Mouse (Mus musculus): ENCODE results near the gene Car2. TPM values are rescaled to one million over a fixed set of nuclear protein-coding genes. Genes with fewer than 3 reads are reported as not detected.

Gene Car2
- polyA plus RNA-seq, 1 experiment from 2014 or later = 57.9 TPM

- Histone ChIP-seq H3K36me3 (no peaks in the 10 kb centered on the region), H3K4me1 (peaks cover 5% of the 10 kb centered on the region; the same call in 1 of the 2 replicates), H3K27me3 (no peaks in the 10 kb centered on the region), H3K4me2 (replicated peaks) (no peak overlapping the region), H3K27ac (replicated peaks) (no peak overlapping the region), H3K9me3 (no peaks in the 10 kb centered on the region), H3K4me3 (no peak overlapping the region), H3K9ac (replicated peaks) (no peak overlapping the region)
- WGBS = 94% methylated on average over 3 of the region's 3 CpGs
- no peak for ATAC-seq (ENCODE audit: low FRiP score, low read depth)
These were observed 17.3 kb downstream of the Car2 start for GRCm38 (mm10) chr3:14903380-14903779.

GRCm38 (mm10) chr3:14904165-14904564 lies 18.1 kb downstream of the Car2 start:
- H3K36me3 ChIP-seq = no peaks in the 10 kb centered on the region
- no peak overlapping the region for H3K27ac ChIP-seq (replicated peaks)
- H3K4me1 ChIP-seq = peaks cover 5% of the 10 kb centered on the region; the same call in 1 of the 2 replicates
- no peak for ATAC-seq (ENCODE audit: low FRiP score, low read depth)
- no peaks in the 10 kb centered on the region for H3K9me3 ChIP-seq
- H3K4me2 ChIP-seq (replicated peaks) = no peak overlapping the region
- 89% methylated on average over 3 of the region's 3 CpGs for WGBS
- no peak overlapping the region for H3K4me3 ChIP-seq
- no peaks in the 10 kb centered on the region for H3K27me3 ChIP-seq
- H3K9ac ChIP-seq (replicated peaks) = no peak overlapping the region

GRCm38 (mm10) chr3:14907271-14907670 lies 21.2 kb downstream of the Car2 start:
- no peak for ATAC-seq (ENCODE audit: low FRiP score, low read depth)
- no peak overlapping the region for H3K4me3 ChIP-seq
- H3K4me2 ChIP-seq (replicated peaks) = no peak overlapping the region
- no peak overlapping the region for H3K9ac ChIP-seq (replicated peaks)
- WGBS = 29% methylated on average over 1 of the region's 1 CpGs
- H3K27me3 ChIP-seq = no peaks in the 10 kb centered on the region
- no peaks in the 10 kb centered on the region for H3K9me3 ChIP-seq
- H3K27ac ChIP-seq (replicated peaks) = no peak overlapping the region
- no peaks in the 10 kb centered on the region for H3K36me3 ChIP-seq
- H3K4me1 ChIP-seq = no peaks in the 10 kb centered on the region

- no peaks in the 10 kb centered on the region for H3K36me3 ChIP-seq
- H3K4me1 ChIP-seq = no peaks in the 10 kb centered on the region
- no peaks in the 10 kb centered on the region for H3K27me3 ChIP-seq
- 91% methylated on average over 4 of the region's 4 CpGs for WGBS
- no peak for ATAC-seq (ENCODE audit: low FRiP score, low read depth)
- H3K4me2 ChIP-seq (replicated peaks) = no peak overlapping the region
- H3K9me3 ChIP-seq = no peaks in the 10 kb centered on the region
- no peak overlapping the region for H3K27ac ChIP-seq (replicated peaks)
- no peak overlapping the region for H3K9ac ChIP-seq (replicated peaks)
- H3K4me3 ChIP-seq = no peak overlapping the region
These were observed 26.0 kb downstream of the Car2 start for GRCm38 (mm10) chr3:14911992-14912582.

- ATAC-seq (ENCODE audit: low FRiP score, low read depth) = no peak
- WGBS = 92% methylated on average over 4 of the region's 4 CpGs
These were observed 27.7 kb downstream of the Car2 start for GRCm38 (mm10) chr3:14913774-14914173.

GRCm38 (mm10) chr3:14915355-14915754 lies 29.3 kb downstream of the Car2 start:
- Histone ChIP-seq H3K4me2 (replicated peaks) (no peak overlapping the region), H3K9me3 (no peaks in the 10 kb centered on the region), H3K27me3 (no peaks in the 10 kb centered on the region), H3K9ac (replicated peaks) (no peak overlapping the region), H3K36me3 (no peaks in the 10 kb centered on the region), H3K27ac (replicated peaks) (no peak overlapping the region), H3K4me3 (no peak overlapping the region), H3K4me1 (no peaks in the 10 kb centered on the region)
- WGBS = 81% methylated on average over 2 of the region's 2 CpGs
- ATAC-seq (ENCODE audit: low FRiP score, low read depth) = no peak

More at GRCm38 (mm10) chr3:14913774-14914173, 27.7 kb downstream of the Car2 start:
- Histone ChIP-seq H3K9ac (replicated peaks) (no peak overlapping the region), H3K36me3 (no peaks in the 10 kb centered on the region), H3K27ac (replicated peaks) (no peak overlapping the region), H3K4me2 (replicated peaks) (no peak overlapping the region), H3K27me3 (no peaks in the 10 kb centered on the region), H3K4me1 (no peaks in the 10 kb centered on the region), H3K4me3 (no peak overlapping the region), H3K9me3 (no peaks in the 10 kb centered on the region)

GRCm38 (mm10) chr3:14917261-14917660 lies 31.2 kb downstream of the Car2 start:
- H3K4me3 ChIP-seq = no peak overlapping the region
- no peak overlapping the region for H3K9ac ChIP-seq (replicated peaks)
- H3K4me1 ChIP-seq = no peaks in the 10 kb centered on the region
- no peak overlapping the region for H3K27ac ChIP-seq (replicated peaks)
- no peaks in the 10 kb centered on the region for H3K27me3 ChIP-seq
- no peaks in the 10 kb centered on the region for H3K36me3 ChIP-seq
- no peak for ATAC-seq (ENCODE audit: low FRiP score, low read depth)
- H3K9me3 ChIP-seq = no peaks in the 10 kb centered on the region
- H3K4me2 ChIP-seq (replicated peaks) = no peak overlapping the region
- WGBS = 55% methylated on average over 2 of the region's 2 CpGs

- no peak overlapping the region for H3K4me3 ChIP-seq
- no peaks in the 10 kb centered on the region for H3K9me3 ChIP-seq
- 74% methylated on average over 3 of the region's 3 CpGs for WGBS
- no peak overlapping the region for H3K4me2 ChIP-seq (replicated peaks)
- H3K36me3 ChIP-seq = no peaks in the 10 kb centered on the region
- H3K27me3 ChIP-seq = no peaks in the 10 kb centered on the region
- no peak overlapping the region for H3K9ac ChIP-seq (replicated peaks)
- ATAC-seq (ENCODE audit: low FRiP score, low read depth) = no peak
- no peak overlapping the region for H3K27ac ChIP-seq (replicated peaks)
- no peaks in the 10 kb centered on the region for H3K4me1 ChIP-seq
These were observed 58.6 kb downstream of the Car2 start for GRCm38 (mm10) chr3:14944706-14945105.

- Histone ChIP-seq H3K9me3 (no peaks in the 10 kb centered on the region), H3K4me1 (no peaks in the 10 kb centered on the region), H3K4me3 (no peak overlapping the region), H3K27ac (replicated peaks) (no peak overlapping the region), H3K4me2 (replicated peaks) (no peak overlapping the region), H3K36me3 (no peaks in the 10 kb centered on the region), H3K9ac (replicated peaks) (no peak overlapping the region), H3K27me3 (no peaks in the 10 kb centered on the region)
- ATAC-seq (ENCODE audit: low FRiP score, low read depth) = no peak
- 88% methylated on average over 2 of the region's 2 CpGs for WGBS
These were observed 59.6 kb downstream of the Car2 start for GRCm38 (mm10) chr3:14945627-14946026.

- Histone ChIP-seq H3K36me3 (no peaks in the 10 kb centered on the region), H3K4me1 (no peaks in the 10 kb centered on the region), H3K4me3 (no peak overlapping the region), H3K27me3 (no peaks in the 10 kb centered on the region), H3K27ac (replicated peaks) (no peak overlapping the region), H3K9me3 (no peaks in the 10 kb centered on the region), H3K4me2 (replicated peaks) (no peak overlapping the region), H3K9ac (replicated peaks) (no peak overlapping the region)
- WGBS = 80% methylated on average over 6 of the region's 6 CpGs
- ATAC-seq (ENCODE audit: low FRiP score, low read depth) = no peak
These were observed 62.2 kb downstream of the Car2 start for GRCm38 (mm10) chr3:14948067-14948800.

- H3K4me2 ChIP-seq (replicated peaks) = no peak overlapping the region
- no peaks in the 10 kb centered on the region for H3K4me1 ChIP-seq
- H3K27ac ChIP-seq (replicated peaks) = no peak overlapping the region
- no peak overlapping the region for H3K9ac ChIP-seq (replicated peaks)
- no peak for ATAC-seq (ENCODE audit: low FRiP score, low read depth)
- H3K36me3 ChIP-seq = no peaks in the 10 kb centered on the region
- no peak overlapping the region for H3K4me3 ChIP-seq
- no peaks in the 10 kb centered on the region for H3K9me3 ChIP-seq
- no peaks in the 10 kb centered on the region for H3K27me3 ChIP-seq
- WGBS = 91% methylated on average over 2 of the region's 2 CpGs
These were observed 64.0 kb downstream of the Car2 start for GRCm38 (mm10) chr3:14950031-14950430.
